Mouse (Mus musculus): Measurements from ENCODE around the gene Brpf1.

Gene Brpf1

DNA sequence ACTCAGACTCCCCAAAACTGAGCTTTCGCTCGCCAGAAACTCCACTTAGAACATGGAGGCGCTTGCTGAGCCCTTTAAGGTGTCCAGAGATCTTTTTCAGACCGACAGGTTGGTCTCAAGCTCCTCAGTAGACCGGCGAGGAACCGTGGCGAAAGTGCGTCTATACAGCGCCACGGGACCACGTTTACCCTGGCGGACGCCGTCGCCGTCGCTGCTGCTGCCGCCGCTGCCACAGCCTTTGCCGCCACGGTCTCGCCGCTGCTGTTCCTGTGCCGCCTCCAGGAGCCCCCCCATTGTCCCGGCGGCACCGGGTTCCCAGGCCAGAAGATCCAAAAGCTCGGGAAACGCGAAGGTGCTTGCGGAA, at the start of gene Brpf1:
Brpf1 (plus strand) TSS at position 152 of the 364 bp plus-strand sequence.
- no peak for DNase-seq (ENCODE audit: low spot score in 2 of 2)

DNA sequence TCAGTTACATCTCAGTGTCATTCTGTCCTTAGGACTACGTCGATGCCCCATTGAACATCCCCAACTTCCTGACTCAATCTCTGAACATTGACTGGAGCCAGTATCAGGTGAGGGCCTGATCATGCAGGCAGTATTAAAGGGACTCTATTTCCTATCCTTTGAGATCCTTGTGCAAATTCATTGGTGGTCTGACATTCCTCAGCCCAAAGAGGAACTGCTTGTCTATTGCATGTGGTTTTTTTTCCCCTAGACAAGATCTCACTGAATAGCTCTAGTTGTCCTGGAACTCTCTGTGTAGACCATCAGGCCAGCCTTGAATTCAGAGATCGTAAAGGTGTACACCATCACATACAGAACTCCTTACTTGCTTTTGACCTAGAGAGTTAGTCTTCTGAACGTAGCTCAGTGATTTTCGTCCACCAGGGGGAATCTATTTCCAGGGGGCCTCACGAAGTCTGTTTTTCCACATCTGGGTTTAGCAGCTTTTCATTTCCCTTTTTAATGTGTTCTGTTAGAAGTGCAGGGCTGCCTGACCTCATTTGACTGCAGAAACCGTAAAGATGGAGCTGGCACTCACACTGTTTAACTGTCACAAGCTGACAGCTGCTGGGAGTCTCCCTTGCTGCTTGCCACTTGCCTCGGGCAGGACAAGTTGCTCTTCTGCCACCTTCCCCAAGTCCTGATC, 45.6 kb upstream of the Brpf1 start:
- DNase-seq (ENCODE audit: low spot score in 2 of 2), result no peak

DNA sequence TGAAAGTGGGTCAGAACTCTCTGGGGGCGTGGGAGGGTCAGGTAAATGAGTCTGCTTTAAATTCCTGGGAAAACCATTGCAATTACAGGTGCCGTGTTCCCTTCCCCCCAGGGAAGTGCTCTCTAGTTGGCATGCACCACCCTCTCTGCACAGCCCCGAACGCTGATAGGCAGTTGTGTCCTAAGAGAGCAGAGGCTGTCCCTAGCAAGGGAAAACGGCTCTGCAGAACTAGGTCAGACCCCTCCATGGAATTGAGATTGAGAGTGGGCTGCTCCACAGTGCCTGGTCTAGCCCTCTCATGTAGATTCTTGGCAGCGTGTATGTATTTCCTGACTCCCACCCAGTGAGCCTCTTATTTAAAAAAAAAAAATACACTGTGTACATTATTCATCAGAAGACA, 43.4 kb upstream of the Brpf1 start:
- DNase-seq (ENCODE audit: low spot score in 2 of 2), result no peak

DNA sequence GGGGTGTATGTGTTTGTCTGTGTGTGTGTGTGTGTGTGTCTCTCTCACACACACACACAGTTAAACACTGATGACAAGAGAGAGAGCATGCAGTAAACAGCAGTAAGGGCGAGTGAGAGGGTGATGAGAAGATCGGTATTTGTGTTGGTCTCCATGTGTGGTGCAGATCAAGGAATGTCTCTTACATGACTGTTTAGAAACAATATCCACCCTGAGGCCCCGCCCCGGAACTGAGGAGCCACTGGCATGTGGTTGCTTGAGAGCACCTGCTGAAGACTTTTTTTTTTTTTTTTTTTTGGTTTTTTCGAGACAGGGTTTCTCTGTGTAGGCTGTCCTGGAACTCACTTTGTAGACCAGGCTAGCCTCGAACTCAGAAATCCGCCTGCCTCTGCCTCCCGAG, 42.5 kb upstream of the Brpf1 start:
- DNase-seq (ENCODE audit: low spot score in 2 of 2), result no peak

DNA sequence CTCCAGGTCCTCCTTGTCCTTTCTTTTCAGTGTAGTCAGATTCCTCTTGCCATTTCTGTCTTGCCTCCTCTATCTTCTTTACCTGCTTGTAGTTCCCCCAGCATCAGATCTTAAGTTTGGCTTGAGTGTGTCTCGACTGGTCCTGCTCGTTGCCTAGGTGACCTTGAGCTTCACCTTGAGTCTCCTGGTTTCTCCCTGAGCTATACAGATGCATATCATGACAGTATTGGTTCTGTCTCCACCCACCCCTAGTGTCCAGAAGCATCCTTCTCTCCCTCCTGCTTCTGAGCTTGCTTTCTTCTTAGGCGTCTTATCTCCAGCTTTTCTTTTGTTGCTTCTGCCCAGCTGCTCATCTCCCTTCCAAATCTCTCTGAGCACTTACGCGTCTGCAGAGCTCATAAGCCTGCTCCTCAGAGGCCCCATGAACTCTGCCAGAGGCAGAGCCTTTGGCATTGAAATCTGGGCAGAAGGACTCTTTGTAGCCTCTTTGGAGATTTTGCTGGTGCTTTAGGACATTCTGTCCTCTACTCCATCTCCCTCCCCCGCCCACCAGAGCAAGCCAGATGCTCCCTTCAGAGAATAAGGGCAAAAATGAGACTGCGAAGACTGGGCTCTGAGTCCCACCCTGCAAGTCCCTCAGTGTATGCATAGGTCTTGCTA, 39.8 kb upstream of the Brpf1 start:
- no peak for DNase-seq (ENCODE audit: low spot score in 2 of 2)

DNA sequence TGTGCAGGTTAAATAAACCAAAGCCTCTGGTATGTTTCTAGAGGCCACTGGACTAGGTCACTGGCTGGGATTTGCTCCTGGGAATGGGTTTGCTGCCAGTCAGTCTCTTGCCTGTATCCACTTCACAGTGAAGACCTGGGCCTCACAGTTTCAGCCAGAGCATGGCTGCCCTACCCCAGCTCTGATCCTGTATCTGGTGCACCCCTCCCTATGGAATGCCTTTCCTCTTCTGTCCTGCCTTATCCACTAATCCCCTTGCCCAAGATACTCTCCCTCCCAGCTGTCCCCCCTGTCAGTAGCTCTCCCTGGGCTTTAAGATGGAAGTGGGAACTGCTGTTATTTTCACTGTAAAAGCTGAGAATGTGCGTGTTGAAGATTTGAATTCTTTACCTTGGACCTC, 38.9 kb upstream of the Brpf1 start:
- no peak for DNase-seq (ENCODE audit: low spot score in 2 of 2)

DNA sequence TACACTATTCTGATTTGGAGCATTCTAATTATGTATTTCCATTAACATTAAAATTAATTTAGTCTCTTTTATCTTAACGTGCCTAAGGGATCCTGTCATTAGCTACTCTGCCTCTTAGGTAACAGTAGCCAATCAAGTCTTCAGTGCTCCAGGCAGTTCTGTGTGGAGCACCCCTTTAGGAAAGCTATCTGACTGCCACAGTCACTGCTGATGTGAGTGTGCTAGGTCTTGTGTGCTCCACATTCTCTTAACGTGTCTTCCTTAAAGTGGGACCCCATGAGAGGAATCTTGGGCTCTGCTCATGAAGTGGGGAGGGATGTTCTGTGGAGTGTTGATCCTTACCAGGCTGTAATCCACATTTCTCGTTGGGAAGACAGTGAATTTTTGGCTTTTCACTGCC, 34.6 kb upstream of the Brpf1 start:
- no peak for DNase-seq (ENCODE audit: low spot score in 2 of 2)

DNA sequence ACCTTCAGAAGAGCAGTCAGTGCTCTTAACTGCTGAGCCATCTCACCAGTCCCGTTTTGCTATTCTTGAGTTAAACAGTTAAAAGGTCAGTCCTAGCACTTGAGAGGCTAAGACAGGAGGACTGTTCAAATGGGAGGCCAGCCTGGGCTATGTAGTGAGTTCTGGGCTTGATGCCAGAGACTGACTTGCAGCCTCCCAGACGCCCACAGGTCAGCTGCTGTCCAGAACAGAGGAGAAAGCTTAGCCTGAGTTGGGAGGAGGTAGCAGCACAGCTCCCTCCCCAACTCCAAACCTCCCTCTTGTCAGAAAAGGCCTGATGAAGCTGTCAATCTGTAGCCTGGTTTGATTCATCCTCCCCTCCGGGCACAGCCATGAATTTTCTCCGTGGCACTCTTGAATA, 30.1 kb upstream of the Brpf1 start:
- no peak for DNase-seq (ENCODE audit: low spot score in 2 of 2)

DNA sequence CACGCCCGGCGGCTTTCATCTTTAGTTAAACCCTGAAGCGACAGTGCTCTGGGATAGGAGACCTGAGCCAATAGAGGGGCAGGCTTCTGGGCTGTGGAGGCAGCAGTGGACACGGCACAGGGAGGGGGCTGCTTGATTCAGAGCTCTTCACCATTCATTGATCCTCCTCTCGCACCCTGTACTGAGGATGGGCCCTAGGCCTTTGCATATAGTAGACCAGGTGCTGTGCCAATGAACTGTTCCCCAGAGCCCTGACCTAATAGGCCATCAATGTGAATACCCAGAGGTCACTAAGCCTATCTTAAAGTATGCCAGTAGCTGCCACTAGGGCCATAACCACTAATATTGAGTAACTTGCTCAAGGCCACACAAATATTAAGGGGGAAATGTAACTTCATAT, 25.3 kb upstream of the Brpf1 start:
- no peak for DNase-seq (ENCODE audit: low spot score in 2 of 2)

DNA sequence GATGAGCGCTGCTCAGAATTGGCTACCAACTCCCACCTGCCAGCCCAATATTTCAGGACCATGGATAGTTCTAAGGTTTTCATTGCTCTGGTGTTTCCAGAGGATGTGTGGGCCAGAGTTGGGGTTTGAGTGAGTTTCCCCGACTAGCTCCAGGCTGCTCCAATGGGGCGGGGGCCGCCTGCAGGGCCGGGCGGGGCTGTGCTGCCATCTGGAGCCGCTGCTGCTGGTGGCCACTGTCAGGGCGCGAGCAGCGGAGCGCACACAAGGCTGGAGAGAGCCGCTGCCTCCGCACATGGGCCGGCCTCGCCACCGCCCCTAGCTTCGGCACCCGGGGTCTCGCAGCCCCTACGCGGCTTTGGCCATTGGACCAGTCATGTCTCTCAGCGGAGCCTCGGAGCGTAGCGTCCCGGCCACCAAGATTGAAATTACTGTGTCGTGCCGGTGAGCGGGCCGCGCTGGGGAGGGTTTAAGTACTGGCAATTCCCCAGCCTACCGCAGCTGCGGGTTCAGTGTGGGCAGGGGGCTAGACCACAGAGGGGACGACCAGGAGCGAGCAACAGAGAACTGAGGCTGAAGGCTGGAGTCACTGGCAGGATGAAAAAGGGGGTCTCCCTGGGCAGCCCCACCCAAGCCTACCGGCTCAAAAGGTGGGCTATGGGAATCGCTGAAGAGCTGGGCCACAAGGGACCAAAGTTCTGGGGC, 24.7 kb upstream of the Brpf1 start, which contains the start of gene Cpne9:
Cpne9 (plus strand) TSS at position 207 of the 702 bp plus-strand sequence.
- DNase-seq (ENCODE audit: low spot score in 2 of 2), result peak in 1 of 2 experiments; percentile 38

DNA sequence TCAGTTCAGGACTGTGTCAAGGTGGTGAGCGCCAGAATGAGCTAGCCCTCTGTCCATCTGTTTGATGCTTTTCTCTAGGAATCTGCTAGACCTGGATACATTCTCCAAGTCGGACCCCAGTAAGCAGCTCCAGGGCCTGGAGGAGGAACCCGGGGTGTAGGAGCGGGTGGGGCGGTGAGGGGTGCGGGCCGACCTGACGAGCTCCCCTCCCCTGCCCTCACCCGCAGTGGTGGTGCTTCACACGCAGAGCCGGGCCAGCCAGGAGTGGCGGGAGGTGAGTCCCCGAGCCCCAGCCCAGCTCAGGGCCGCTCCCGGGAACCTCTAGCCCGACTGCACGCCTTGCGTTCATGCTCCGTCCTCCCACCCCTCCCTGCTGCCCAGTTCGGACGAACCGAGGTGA, 24.0 kb upstream of the Brpf1 start:
- DNase-seq (ENCODE audit: low spot score in 2 of 2), result no peak

DNA sequence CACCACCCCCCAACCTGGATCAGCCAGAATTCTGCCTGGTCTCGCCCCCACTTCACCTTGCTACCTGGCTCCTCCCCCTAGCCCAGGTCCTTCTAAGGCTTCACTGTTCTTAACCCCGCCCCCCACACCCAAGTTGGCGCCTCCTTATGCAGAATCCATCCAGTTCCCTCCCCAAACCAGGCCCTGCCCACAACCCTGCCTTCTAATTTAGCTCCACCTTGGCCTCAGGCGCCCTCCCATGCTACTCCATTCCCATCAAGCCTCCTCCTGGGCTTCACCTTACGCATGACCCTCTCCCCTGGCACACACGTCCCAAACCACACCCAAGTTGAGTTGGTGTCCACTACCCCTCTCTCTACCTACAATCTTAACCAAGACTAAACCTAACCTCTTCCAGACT, 23.4 kb upstream of the Brpf1 start:
- DNase-seq (ENCODE audit: low spot score in 2 of 2), result no peak

DNA sequence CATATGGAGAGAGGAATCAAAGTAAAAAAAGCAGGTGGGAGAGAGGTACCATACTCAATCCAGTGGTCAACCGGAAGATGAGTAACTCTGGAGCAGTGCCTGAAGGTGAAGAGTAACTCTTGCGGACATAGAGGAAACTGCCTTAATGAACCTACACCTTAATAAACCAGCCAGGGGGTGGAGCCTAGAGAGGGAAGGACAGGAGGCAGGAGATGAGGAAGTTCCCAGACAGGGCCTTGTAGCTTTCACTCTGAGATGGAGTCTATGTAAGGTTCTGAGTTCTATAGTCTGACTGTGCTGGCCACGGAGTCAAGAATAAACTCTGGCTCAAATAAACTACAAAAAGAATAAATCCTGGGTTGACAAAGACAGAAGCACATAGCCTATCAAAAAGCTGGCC, 22.0 kb upstream of the Brpf1 start:
- no peak for DNase-seq (ENCODE audit: low spot score in 2 of 2)

DNA sequence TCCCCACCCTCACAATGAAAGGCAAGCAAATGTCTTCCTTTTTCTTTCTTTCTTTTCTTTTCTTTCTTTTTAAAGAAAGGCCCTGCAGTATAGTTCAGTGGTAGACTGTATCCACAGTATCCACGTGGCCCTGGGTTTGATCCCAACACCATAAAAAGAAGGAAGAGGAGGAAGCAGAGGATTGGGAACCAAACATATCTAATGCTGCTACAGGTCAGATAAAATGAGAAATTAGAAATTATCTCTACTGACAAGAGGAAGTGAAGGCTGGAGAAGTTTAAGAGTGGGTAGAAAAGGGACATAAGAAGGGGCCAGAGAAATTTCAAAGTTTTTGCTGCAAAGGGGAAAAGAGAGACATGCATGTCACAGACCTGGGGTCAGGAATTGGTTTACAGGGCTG, 20.6 kb upstream of the Brpf1 start:
- no peak for DNase-seq (ENCODE audit: low spot score in 2 of 2)

DNA sequence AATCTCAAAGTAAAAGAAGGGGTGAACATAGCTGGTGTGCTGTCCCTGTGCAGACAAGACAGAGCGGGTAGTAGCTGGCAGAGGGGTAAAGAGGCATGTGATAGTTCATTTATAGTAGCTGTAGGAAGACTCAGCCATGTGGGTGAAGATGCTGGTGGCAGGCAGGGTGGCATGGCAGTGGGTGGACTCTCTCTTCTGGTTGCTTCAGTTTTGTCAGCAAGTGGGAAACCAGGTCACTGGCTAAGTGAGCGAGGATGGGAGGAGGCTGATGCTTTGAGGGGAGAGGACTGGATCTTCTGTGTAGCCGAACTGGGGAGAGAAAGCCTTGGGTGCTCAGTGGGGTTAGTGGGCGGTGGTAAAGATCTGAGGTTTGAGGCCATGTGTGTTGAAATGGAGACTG, 19.7 kb upstream of the Brpf1 start:
- no peak for DNase-seq (ENCODE audit: low spot score in 2 of 2)

DNA sequence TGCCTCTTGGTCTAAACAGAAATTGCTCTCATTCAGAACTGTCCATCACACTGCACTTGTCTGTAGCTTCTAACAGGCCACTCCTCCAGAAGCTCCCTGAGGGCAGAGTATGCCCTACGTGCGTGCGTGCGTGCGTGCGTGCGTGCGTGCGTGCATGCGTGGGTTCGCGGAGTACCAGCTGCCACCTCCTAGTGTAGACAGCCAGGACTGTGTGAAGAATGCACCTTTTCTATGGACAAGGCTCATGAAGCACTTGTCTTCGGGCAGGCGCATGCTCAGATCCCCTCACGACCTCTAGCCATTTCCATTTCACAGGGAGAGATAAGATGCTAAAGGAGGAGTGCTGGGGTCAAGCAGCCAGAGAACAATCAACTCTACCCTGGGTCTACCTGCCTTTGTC, 17.6 kb upstream of the Brpf1 start:
- no peak for DNase-seq (ENCODE audit: low spot score in 2 of 2)

DNA sequence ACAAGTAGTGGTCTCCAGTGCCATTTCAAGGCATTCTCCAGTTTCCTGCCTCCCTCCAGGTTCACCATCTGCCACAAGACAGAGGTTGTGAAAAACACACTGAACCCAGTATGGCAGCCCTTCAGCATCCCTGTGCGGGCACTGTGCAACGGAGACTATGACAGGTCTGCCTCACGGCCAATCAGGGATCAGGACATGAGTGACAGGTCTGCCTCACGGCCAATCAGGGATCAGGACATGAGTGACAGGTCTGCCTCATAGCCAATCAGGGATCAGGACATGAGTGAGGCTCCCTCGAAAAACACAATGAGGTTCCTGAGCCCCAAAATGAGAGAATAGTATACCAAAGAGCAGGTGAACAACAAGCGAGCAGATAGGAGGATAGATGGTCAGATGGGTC, 16.6 kb upstream of the Brpf1 start:
- DNase-seq (ENCODE audit: low spot score in 2 of 2), result no peak

DNA sequence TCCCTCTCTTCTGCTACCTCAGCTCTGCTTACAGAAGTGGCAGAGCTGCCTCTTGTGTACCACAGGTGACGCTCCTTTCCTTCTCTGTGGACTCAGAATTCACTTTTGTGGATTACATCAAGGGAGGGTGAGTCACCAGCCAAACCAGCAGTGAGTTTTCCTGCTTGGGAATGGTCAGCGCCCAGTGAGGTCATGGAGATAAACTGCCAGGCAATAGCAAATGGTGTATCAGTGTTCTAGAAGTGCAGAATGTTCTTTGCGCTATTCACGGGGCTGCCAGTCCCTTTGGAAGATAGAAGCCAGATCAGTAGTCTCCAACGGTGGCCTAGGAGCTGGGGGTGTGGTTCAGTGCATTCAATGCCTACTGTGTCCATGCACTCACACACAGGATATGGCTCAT, 14.0 kb upstream of the Brpf1 start:
- DNase-seq (ENCODE audit: low spot score in 2 of 2), result no peak

DNA sequence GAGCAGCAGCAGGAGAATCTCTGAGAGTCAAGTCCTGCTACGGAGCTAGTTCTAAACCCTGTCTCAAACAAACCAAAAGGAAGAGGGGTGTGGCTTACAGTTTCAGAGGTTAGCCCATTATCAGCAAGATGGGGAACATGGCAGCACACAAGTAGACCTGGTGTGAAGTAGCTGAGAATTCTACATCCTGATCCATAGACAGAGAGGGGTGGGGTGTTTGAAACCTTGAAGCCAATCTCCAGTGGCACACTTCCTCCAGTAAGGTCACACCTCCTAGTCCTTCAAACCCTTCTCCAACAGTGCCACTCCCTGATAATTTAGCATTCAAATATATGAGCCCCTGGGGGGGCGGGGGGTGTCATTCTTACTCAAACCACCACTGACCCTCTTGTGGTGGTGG, 10.9 kb upstream of the Brpf1 start:
- no peak for DNase-seq (ENCODE audit: low spot score in 2 of 2)

DNA sequence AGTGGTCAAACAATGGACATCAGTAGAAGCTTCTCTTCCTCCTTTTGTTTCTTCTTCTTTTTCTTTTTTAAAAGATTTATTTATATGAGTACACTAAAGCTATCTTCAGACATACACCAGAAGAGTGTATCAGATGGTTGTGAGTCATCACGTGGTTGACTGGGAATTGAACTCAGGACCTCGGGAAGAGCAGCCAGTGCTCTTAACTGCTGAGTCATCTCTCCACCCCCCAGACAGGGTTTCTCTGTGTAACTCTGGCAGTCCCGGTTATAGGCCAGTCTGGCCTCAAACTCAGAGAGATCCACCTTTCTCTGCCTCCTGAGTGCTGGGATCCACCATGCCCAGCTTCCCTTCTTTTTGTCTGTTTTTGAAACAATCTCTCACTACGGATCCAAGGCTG, 10.3 kb upstream of the Brpf1 start:
- DNase-seq (ENCODE audit: low spot score in 2 of 2), result no peak

DNA sequence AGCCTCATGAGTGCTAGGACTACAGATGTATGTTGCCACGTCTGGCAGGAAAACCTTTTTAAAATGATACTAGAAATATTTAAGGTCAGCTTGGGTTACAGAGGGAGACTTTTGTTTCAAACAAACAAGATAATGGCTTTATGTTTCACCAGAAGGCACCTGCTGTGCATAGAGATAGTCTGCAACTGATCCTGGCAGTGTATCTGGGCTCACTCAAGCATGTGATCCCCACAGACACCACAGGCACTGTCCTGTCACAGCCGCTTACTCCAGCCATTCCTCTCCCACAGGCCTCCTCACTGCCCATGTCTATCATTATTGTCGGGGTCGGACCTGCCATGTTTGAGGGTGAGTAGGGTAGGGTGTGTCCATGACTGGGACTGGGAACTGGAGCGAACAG, 5.6 kb upstream of the Brpf1 start:
- no peak for DNase-seq (ENCODE audit: low spot score in 2 of 2)

DNA sequence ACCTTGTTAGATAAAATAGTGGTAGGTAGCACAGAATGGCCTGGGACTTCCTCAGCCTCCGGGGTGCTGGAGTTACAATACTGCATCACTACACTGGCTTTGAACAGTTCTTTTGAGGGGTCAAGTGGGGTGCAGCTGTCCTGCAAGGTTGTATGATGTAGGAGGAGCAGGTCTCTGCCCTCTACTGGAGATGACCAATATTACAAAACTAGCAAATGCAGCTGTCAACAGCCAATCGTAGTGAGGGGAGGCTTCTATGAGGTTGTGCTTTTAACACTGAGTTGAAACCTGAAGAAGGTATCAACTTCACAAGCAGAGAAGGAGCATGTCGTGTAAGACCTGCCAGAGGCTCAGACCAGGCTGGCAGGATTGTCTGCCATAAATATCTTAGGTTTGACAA, 4.7 kb upstream of the Brpf1 start:
- no peak for DNase-seq (ENCODE audit: low spot score in 2 of 2)

DNA sequence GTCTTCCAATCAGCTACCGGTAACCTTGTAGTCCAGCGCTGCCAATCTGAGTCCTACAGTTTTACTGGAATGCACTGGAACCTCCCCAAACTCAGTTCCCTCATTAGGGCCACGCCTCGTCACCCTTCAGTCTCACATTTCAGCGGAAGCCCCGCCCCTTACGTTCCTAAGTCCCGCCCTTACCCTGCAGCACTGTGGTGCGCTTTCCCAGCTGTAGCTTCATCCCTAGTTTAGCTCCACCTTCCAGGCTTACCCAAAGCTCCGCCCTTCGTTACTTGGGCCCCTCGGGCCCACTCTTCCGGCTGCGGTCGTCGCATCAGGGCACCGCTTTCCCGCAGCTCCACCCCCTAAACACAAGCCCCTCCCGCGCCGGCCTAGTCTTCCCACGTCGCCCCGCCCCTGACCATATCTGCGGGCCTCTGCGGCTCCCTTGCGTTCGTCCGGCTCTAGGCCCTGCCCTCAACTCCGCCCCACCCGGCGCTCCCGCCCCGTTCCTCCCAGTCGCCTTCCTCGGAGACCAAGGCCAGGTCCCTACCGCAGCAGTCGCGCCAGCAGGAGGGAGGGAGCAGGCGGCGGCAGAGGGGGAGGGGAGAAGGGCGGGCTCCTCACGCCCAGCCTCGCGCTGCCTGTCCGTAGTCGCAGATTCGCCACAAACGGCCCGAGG, 483 bp upstream of the Brpf1 start:
- peak; percentile 98 to 99 for DNase-seq (ENCODE audit: low spot score in 2 of 2)
